Comparison of ENCODE assay signal across 10 mouse cellular contexts in genomic region chr16:19884535-19884934, GRCm38 (mm10).
DNase-seq lines count a peak whose midpoint lies in the region; ATAC-seq and TF ChIP-seq lines count a peak whose summit lies in the region.
"Had no signal": no experiment of that assay in that cellular context is flagged by ENCODE, and none has a peak within 500 bp of the region (broad histone marks: within the 10 kb centered on the region; RNA-seq: fewer than 3 reads in every experiment).

No protein-coding gene starts in this region.

- H3K27ac ChIP-seq in kidney, embryonic 16.5 days (ENCODE audit: low read length): no peak overlapping the region; the same call in 1 of the 2 replicates
- H3K27ac ChIP-seq in CH12.LX (ENCODE audit: insufficient read depth, low read depth): peak overlapping the region; percentile 55
- H3K27ac ChIP-seq: limb, embryonic 10.5 days had no signal

- H3K4me1 ChIP-seq in kidney, embryonic 16.5 days (ENCODE audit: insufficient read depth, low read length): no peaks in the 10 kb centered on the region
- H3K4me1 ChIP-seq in CH12.LX (ENCODE audit: control insufficient read depth in 1 of 2, insufficient read depth in 2 of 2): peaks cover 11 to 52% of the 10 kb centered on the region in 2 experiments

- no peak for TF ChIP-seq EP300 in CH12.LX (IDR thresholded peaks at IDR 0.05; ENCODE audit: low read length)

- no peaks in the 10 kb centered on the region for H3K27me3 ChIP-seq in kidney, embryonic 16.5 days (ENCODE audit: insufficient read depth, low read length)
- no peaks in the 10 kb centered on the region for H3K27me3 ChIP-seq in CH12.LX (replicated peaks)

- 46% methylated on average over 6 of the region's 6 CpGs for WGBS in kidney, embryonic 16.5 days

- H3K9me3 ChIP-seq in kidney, embryonic 16.5 days (ENCODE audit: low read length): 0 out of 2 replicates have a peak, but pooled peaks cover 2% of the 10 kb centered on the region
- peaks cover 4% of the 10 kb centered on the region for H3K9me3 ChIP-seq in CH12.LX (replicated peaks; ENCODE audit: low read length)
- H3K9me3 ChIP-seq: limb, embryonic 10.5 days had no signal

- H3K36me3 ChIP-seq in kidney, embryonic 16.5 days (ENCODE audit: insufficient read depth, low read length): no peaks in the 10 kb centered on the region
- H3K36me3 ChIP-seq in CH12.LX (replicated peaks in 1 of 2; ENCODE audit: control insufficient read depth in 1 of 2, insufficient read depth in 1 of 2, low read length in 1 of 2): peaks cover 0 to 7% of the 10 kb centered on the region in 2 experiments
- H3K36me3 ChIP-seq: limb, embryonic 10.5 days had no signal

- peaks cover 26% of the 10 kb centered on the region for H3K79me2 ChIP-seq in CH12.LX (replicated peaks; ENCODE audit: control insufficient read depth, extremely low read depth, insufficient read depth, poor library complexity, severe bottlenecking)

- no peak for DNase-seq in kidney, adult 11 months
- no peak for DNase-seq in CH12.LX (ENCODE audit: extremely low read depth)
- DNase-seq in Muller cell, postnatal 12 days (ENCODE audit: inconsistent ontology term): peak; percentile 13
- peak; percentile 31 for DNase-seq in lung, postnatal 25 days (ENCODE audit: low spot score)
- DNase-seq in cerebellum, adult 18-20 months: no peak
- DNase-seq in ovary, postnatal 14 days (ENCODE audit: low spot score): no peak
- DNase-seq: adrenal gland, postnatal 25 days; kidney, adult 18-20 months had no signal

- ATAC-seq in kidney, embryonic 16.5 days (ENCODE audit: low FRiP score, low TSS enrichment): peak; percentile 42; the same call in 1 of the 2 replicates

- no peak overlapping the region for H3K4me2 ChIP-seq in kidney, embryonic 16.5 days (replicated peaks; ENCODE audit: low read depth, low read length)
- H3K4me2 ChIP-seq in CH12.LX (ENCODE audit: insufficient read depth, low read depth, poor library complexity, severe bottlenecking): no peak overlapping the region; the same call in 1 of the 2 replicates

- no peak overlapping the region for H3K4me3 ChIP-seq in kidney, embryonic 16.5 days (ENCODE audit: low read length)
- H3K4me3 ChIP-seq in CH12.LX (replicated peaks in 1 of 3; ENCODE audit: low read depth in 2 of 3, low read length in 2 of 3, poor library complexity in 1 of 3): no peak overlapping the region
- H3K4me3 ChIP-seq: limb, embryonic 10.5 days had no signal

- in situ Hi-C loops in CH12.LX (cut with MboI; ENCODE audit: low pct_ligation_motif_present, low pct_unique_long_range_greater_than_20kb, low sequenced_read_pairs): no loop called here

- no peak for TF ChIP-seq POLR2A in CH12.LX (IDR thresholded peaks at IDR 0.05; ENCODE audit: low read depth, low read length)

- H3K9ac ChIP-seq in kidney, embryonic 16.5 days (replicated peaks; ENCODE audit: low read length): no peak overlapping the region
- peak overlapping the region; percentile 42 for H3K9ac ChIP-seq in CH12.LX (ENCODE audit: insufficient read depth, low read depth)

- TF ChIP-seq RAD21 in CH12.LX (IDR thresholded peaks at IDR 0.05; ENCODE audit: low read depth, low read length): no peak

- no peak for TF ChIP-seq CTCF in CH12.LX (conservative IDR thresholded peaks at IDR 0.05 in 1 of 2, IDR thresholded peaks at IDR 0.05 in 1 of 2; ENCODE audit: low read depth in 2 of 2, low read length in 2 of 2)

- dilution Hi-C loops in CH12.LX (cut with MboI; ENCODE audit: extremely low pct_ligation_motif_present, extremely low pct_unique_long_range_greater_than_20kb, low sequenced_read_pairs): no loop called here

TF ChIP-seq in CH12.LX, 34 proteins besides CTCF, POLR2A, EP300 and RAD21:
- TF ChIP-seq ZNF384 (IDR thresholded peaks at IDR 0.05; ENCODE audit: low read depth, low read length) (no peak; the same call in 1 of the 2 replicates), ZKSCAN1 (IDR thresholded peaks at IDR 0.05; ENCODE audit: borderline replicate concordance, low read depth, low read length) (no peak), NRF1 (IDR thresholded peaks at IDR 0.05; ENCODE audit: low read depth, low read length) (no peak), E2F4 (IDR thresholded peaks at IDR 0.05; ENCODE audit: insufficient replicate concordance, low read depth, low read length) (no peak), TCF12 (IDR thresholded peaks at IDR 0.05; ENCODE audit: low read depth, low read length) (no peak), USF1 (IDR thresholded peaks at IDR 0.05; ENCODE audit: low read depth, low read length) (no peak), MXI1 (IDR thresholded peaks at IDR 0.05; ENCODE audit: low read depth, low read length) (no peak), MYC (IDR thresholded peaks at IDR 0.05; ENCODE audit: low read depth, low read length) (no peak), MAFK (IDR thresholded peaks at IDR 0.05; ENCODE audit: insufficient replicate concordance, low read length) (no peak), MEF2A (IDR thresholded peaks at IDR 0.05; ENCODE audit: borderline replicate concordance, low read depth, low read length) (no peak), KAT2A (IDR thresholded peaks at IDR 0.05; ENCODE audit: insufficient replicate concordance, low read length) (no peak), JUN (IDR thresholded peaks at IDR 0.05; ENCODE audit: insufficient read depth, low read depth, low read length) (no peak), NELFE (IDR thresholded peaks at IDR 0.05; ENCODE audit: low read depth, low read length) (no peak)

Comparison
In these comparisons a context has a peak if more than half of its experiments do, and no peak if none do; other contexts are left out.
1. DNase-seq: peak in Muller cell, postnatal 12 days (single experiment) and lung, postnatal 25 days (single experiment); none in kidney, adult 11 months (single experiment), CH12.LX (single experiment), cerebellum, adult 18-20 months (0 of 2) and ovary, postnatal 14 days (single experiment).